Mouse (Mus musculus) ovary, postnatal 14 days (tissue): Measurements from ENCODE around the gene Mettl7a2.
"Not testable (repeated sequence)": the region's sequence is repeated elsewhere in the genome, so short reads cannot be mapped to it uniquely, and the experiment has no call there.

Source experiments
- DNase-seq: peaks from one replicate; pipeline ENCODE4 v3.0.0; 2022; ENCODE audit warnings: low spot score

Gene Mettl7a2

GRCm38 (mm10) chr15:100337847-100338246 is 15.2 kb upstream of the Mettl7a2 start:
- peak; percentile 54 for DNase-seq

DNA sequence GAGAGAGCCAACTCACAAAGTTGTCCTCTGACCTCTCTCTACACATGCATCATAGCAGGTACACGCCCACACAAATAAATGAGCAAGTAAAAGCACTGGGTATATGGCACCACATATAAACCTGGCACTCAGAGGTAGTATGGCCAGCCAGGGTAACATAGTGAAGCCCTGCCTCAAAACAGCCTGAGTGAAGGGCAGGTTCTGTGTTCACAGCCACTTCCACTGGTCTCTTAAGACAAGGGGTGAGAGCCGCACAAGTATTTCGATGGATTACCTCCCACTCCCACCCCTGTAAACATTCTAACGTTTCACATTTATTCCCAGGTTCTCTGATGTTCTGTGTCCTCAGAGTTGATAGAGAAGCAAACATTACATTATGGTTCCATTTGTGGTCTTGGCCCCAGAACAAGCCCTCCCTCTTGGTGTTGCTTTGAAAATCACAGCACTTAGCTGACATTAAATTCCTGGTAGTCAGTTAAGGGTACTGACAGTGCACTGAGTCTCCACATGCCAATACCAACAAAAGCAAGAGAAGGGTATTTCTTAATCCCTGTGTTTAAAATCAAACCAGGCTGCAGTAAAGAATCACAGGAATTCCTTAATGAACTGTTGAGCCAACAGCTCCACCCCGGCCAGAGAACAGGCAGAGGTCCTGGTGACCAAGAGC is 11.6 kb upstream of the Mettl7a2 start:
- not testable (repeated sequence) for DNase-seq

DNA sequence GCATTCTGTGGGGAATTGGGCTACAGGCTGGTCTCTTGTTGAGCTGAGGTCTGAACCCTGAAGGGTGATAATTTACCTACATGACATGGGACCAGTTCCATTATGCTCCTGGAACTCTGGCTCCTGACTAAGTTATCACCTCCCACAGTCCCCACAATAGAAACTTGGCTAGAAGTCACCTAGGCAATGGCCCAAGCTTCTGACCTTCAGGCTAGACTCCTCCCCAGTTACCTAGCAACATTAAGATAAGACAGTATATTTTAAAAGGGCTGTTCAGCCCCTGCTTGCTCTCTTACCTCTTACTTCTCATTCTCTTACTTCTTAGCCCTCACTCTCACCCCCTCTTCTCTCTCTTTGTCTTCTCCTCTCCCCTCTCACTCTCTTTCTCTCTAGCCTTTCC is 7.5 kb upstream of the Mettl7a2 start:
- DNase-seq: no peak

DNA sequence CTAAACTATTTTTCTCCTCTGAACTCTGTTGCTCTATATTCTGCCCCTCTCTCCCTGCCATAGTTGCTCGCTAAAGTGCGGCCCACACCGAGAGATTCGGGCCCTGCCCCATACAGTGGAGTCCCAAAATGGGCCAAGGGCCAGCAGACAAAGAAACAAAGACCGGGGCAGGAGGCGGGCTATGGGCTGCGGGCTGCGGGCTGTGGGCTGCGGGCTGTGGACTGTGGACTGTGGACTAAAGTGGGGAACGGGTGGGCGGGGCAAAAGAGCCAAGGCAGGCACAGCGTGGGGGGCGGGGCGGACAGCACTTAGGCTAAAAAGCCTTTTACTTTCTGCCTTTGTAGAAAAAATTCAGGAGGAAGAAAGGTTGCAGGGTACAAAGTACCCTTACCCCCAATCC is 6.2 kb upstream of the Mettl7a2 start:
- DNase-seq: no peak

DNA sequence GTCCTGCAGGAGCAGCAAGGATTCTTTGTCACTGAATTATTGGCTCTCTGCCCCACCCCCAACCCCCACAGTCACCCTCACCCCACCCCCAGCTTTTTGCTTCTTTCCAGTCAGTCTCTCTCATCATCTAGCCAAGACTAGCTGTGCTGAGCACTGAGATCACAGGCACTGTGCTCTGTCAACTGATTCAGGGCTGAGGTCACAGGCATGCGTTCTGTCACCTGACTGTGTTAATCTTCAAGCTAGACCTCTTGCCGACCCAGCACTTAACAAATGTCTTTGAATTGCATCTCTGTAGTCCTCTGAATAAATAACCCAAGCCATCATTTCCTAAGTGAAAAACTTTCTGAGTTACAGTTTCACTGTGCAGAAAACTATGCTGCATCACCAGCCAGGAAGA is 3.5 kb upstream of the Mettl7a2 start:
- DNase-seq: no peak

- DNase-seq: no peak
Observed at GRCm38 (mm10) chr15:100351501-100352060, 1.4 kb upstream of the Mettl7a2 start.

DNA sequence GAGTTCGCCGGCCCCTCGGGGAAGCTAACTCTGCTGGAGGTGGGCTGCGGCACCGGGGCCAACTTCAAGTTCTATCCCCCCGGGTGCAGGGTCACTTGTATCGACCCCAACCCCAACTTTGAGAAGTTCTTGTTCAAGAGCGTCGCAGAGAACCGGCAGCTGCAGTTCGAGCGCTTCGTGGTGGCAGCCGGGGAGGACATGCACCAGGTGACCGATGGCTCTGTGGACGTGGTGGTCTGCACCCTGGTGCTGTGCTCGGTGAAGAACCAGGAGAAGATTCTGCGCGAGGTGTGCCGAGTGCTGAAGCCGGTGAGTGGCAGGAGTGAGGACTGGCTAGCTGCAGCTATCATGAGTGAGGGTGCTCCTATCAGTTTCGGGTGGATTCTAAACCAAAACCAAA is 399 bp downstream of the Mettl7a2 start:
- not testable (repeated sequence) for DNase-seq

DNA sequence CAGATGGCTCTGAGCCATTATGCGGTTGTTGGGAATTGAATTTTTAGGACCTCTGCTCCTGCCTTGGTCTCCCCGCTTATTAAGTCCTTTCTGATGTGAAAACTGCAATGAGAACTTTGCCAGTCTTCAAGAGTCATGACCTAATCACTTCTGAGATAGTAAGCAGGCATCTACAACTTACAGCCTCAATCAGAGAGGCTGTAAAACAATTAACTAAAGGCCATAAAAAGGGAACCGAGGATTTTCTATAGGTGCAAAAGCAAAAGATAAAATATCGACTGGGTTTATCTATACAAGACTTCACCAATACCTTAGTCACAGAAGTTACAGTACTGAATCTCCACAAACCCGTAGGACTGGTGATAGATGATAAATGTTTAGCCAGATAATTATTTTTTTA is 2.9 kb downstream of the Mettl7a2 start:
- no peak for DNase-seq

- DNase-seq: no peak
Observed at GRCm38 (mm10) chr15:100364242-100364641, 11.2 kb downstream of the Mettl7a2 start, which contains the start of gene Higd1c. Higd1c (plus strand) TSS chr15:100364542.

DNA sequence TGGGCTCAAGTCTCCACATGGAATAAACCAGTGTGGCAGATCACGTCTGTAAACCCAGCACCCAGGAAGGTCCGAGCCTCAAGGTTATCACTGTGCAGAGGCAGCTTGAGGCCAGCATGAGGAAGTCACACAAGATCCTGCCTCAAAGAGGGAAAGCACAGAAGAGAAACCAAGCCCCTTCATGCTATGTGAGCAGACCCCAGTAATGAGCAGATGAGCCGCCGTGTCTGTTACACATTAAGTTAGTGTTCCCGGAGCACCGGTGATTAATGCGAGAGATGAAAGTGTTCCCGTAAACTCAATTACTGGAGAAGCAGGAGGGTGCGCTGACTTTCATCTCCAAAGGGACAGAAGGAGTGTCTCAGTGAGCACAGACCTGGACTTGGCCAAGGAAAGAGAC is 13.0 kb downstream of the Mettl7a2 start:
- DNase-seq: not testable (repeated sequence)

DNA sequence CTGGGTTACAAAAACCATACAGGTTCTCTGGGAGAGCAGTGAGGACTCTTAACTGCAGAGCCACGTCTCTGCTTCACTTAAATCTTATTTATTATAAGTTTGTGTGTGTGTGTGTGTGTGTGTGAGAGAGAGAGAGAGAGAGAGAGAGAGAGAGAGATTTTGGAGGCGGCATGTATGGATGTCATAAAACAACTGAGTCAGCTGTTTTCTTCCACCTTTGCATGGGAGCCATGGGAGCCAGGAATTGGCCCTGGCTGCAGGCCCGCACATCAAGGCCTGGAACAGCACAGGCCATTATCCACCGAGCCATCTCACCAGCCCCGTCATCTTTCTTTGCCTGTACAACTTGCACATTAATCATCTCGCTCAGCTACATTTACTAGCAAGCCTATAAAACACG is 14.1 kb downstream of the Mettl7a2 start:
- DNase-seq: no peak

DNA sequence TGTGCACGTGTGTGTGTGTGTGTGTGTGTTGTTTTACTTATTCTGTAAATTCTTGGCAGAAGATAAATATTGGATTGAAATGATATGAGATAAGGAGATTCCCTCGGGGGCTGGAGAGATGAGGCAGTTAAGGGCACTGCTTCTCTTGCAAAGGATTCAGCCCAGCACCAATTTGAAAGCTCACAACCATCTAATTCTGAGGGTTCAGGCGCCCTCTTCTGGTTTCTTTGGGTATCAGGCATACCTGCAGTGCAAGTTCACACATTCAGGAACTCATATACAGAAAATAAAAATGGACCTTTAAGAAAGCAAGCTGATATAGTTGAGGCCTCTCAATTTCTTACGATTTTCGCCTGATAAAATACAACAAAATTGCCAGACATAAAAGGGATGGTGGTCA is 22.1 kb downstream of the Mettl7a2 start:
- peak; percentile 42 for DNase-seq

DNA sequence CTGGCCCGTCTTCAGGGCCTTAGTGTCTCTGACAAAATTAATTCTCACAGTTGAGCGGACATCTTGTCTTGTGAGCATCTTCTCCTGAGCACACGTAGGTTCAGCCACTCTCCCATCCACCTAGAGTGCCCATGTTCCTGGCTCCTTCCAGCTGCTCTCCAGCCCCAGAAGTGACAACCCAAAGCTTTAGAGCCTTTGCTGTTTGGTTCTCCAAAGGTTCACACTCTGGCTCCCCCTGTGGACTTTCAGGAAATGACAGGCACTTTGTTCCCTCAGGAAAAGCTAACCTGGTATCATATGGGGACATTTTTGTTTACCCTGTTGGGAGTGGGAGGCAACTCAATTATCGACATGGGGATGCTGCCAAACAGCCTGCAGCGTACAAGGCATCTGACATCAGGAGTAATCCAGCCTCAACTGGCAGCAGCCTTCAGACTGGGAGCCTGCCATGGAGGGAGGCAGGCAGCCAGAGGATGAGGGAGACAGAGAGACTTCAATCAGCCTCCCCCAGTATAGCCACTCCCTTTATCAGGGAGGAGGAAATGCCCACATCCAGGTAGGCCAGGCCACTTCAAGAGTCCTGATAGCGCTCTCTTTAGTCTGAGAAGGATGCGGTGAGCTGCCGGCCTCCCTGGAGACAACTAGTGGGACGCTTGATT is 25.0 kb downstream of the Mettl7a2 start:
- not testable (repeated sequence) for DNase-seq

DNA sequence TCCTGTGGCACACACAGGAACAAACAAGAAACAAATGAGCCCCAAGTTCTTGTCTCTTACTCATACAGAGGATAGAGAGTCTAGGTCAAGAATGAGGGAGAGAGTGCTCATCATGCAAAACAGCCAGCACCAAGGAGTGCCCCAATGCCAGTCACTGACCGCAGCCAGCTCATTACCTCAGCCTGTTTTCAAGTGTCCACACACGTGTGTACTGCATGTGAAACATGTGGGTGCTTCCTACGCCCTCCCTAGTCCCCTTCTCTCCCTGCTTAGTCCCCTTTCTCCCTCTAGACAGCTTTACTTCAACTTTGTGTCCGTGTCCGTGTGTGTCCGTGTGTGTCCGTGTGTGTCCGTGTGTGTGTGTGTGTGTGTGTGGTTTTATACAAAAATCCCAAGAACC is 26.7 kb downstream of the Mettl7a2 start:
- no peak for DNase-seq

DNA sequence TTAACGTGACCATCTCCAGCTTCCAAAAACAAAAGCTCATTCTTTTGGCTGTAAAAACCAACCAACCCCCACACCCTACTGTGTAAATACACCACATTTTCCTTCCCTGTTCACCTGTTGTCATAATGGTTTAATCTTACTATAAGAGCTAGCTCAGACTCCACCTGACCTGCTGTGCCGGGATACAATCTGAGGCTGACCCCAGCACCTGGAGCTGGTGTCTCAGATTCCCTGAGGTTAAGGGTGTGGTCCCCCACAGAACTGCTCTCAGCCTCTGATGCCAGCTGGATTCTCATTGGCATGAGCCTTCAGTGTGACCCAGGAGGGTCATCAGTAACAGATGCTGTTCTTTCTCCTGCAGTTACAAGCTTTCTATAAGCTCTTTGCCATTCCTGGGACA is 27.1 kb downstream of the Mettl7a2 start:
- DNase-seq: no peak

DNA sequence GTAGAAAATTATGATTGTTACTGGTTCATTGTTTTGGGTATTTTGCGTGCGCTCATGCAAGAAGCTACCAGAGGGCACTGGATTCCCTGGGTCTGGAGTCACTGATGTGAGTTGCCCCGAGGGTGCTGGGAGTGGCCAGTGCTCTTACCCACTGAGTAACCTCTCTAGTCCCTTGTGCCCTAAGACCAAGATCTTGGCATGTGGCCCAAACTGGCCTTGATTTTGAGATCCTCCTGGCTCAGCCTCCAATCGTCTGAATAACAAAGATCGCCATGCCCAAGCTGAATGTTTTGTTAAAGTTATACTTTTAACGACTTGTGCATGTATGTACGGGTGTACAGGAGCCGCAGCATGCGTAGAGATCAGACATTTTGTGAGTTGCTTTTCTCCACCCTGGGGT is 32.7 kb downstream of the Mettl7a2 start:
- no peak for DNase-seq

DNA sequence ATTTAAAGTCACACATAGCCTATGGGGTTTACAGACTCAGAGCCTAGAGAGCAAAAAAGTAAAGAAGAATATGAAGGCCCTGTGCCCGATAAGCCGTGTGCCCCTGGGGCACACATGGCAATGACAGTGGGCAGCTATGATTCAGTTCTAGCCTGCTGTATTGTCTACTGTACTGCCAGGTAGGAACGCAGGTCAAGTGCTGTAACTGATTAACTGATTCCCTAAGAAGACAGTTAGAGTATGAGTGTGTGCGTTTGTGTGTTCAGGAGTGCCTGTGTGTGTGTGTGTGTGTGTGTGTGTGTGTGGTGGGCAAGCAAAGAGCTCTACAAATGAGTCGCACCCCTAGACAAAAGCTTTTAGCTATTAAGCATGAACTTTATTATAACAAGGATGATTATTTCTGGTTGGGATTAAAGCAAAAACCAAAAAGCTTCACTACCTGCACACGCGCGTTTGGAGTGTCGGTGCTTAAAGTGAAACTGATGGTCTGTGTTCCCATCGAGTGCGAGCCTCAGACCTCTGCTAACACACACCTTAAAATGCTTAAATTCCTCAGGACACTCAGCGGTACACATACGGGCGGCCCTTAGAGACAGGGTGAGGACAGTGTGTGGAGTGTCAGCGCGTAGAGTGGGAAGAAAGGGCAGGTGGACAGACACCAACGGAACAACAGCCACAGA is 34.7 kb downstream of the Mettl7a2 start:
- DNase-seq: no peak

- no peak for DNase-seq
Observed at GRCm38 (mm10) chr15:100388224-100388835, 35.3 kb downstream of the Mettl7a2 start.

GRCm38 (mm10) chr15:100388886-100389285 is 35.9 kb downstream of the Mettl7a2 start:
- DNase-seq: no peak

DNA sequence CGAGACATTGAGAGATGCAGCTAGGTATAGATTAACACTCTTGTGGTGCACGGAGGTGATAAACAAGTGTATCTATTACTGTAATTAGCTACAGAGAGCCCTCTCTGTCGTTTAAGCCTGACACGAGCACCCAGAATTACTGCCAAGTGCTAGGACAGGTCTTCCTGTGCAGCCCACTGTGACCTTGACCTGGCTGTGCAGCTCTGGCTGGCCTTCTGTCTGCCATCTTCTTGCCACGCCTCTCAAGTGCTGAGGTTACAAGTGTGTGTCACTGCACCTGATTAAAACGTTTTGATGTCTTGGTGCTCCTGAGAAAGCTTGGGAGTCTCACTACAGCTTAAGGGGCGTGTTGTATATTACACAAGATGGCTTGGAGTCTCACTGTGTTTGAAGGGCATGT is 38.1 kb downstream of the Mettl7a2 start:
- DNase-seq: no peak

GRCm38 (mm10) chr15:100391599-100391998 is 38.6 kb downstream of the Mettl7a2 start:
- no peak for DNase-seq

GRCm38 (mm10) chr15:100393016-100393415 is 40.0 kb downstream of the Mettl7a2 start:
- DNase-seq: no peak

DNA sequence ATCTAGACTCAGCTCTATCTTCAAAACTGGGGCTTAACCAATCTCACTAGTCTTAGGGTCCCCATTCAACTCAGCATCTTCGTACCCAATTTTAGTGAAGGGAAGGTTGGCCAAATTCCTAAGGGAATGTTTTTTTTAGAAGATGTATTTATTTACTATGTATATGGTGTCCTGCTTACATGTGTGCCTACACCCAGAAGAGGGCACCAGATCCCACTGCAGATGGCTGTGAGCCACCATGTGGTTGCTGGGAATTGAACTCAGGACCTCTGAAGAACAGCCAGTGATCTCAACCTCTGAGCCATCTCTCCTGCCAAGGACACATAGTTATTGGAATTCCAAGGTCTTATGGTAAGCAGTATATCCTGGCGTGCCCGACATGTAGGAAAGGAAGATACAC is 42.6 kb downstream of the Mettl7a2 start:
- DNase-seq: no peak
